Mouse (Mus musculus) kidney, adult 2 months (tissue): ENCODE results near the gene Rad9a.

Experiments used
- CTCF ChIP-seq: fragments of 200-500 bp; conservative IDR thresholded peaks from 2 replicates; pipeline ENCODE4 v1.5.1; 2011; ENCODE audit warnings: low read depth, mild to moderate bottlenecking, control low read depth, low read length, moderate library complexity, mixed read lengths; ENCODE audit not compliant: insufficient read depth, insufficient read length
- POLR2A ChIP-seq: fragments of 200-500 bp; IDR thresholded peaks from one replicate; pipeline ENCODE4 v1.6.1; 2011; ENCODE audit warnings: low read depth, low read length, control low read depth

GRCm38 (mm10) chr19:4156073-4156579 lies 45.3 kb downstream of the Rad9a start:
- TF ChIP-seq CTCF: no peak
- TF ChIP-seq POLR2A: no peak
